Mouse (Mus musculus): ENCODE data around the gene Zpbp2. TPM values are rescaled to one million over a fixed set of nuclear protein-coding genes. Genes with fewer than 3 reads are reported as not detected.

Gene Zpbp2
- polyA plus RNA-seq (2012; rRNA removed; ENCODE audit: low replicate concordance), result 0.43 and 0.88 TPM in 2 replicates

GRCm38 (mm10) chr11:98550975-98551828, at the start of gene Zpbp2:
Gene Zpbp2, plus strand, starts transcription at chr11:98551097.

DNA sequence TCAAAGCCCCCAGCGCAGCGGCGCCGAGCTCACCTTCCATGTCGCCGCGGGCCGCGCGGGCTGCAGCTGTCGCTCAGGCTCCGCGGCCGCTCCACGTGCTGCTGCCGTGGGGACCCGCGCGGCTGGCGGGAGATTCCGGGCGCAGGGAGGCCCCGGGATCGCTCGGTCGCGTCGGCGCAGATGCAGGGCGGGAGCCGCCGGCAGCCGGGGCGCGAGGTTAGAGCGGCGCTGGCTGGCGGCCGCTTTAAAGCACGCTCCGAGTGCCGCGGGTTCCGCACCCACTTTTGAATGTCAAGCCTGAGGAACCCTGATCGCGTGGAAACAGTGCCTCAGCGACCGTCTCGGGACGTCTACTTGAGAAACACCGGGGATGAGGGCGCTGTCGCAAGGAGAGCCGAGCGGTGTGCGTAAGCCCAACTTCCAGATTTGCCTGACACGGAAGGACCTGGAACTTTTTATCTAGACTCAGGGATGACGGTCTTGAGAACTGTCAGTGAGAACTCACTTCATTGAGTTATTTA, 5.1 kb upstream of the Zpbp2 start, which contains the start of gene Ikzf3:
TSS of gene Ikzf3 (minus strand) at position 321 of the 521 bp plus-strand sequence.

DNA sequence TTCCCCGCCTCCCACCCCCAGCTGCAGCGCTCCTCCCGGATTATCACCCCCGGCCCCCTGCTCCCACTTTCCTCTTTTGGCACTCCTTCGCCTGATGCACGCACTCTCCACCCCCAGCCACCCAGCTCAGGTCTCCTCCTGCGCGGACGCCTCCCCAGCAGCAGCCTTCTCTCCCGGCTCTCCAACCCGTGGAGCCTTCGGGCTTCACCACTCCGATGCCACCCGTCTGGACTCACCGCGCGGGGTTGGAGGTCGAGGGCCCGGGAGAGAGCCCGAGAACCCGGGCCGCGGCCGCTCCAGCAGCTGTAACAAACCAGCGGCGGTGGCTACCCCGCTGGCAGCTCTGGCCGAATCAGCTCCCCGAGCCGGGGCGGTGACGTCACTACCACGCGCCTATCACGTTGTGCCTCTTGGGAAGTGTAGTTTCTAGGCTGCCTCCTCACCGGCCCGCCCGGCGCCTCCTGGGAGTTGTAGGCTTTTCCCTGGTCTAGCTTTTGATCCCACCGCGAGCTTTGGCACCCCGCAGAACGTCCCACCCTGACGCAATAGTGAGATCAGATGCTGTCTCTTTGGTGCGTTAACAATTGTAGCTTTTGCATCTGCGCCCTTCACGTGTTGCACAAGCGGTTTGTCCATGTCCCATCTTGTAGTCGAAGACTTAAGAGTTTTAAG, 36.1 kb downstream of the Zpbp2 start, which contains the start of gene Ormdl3:
TSS of gene Ormdl3 (minus strand) at position 477 of the 672 bp plus-strand sequence.

GRCm38 (mm10) chr11:98597991-98598390, 47.1 kb downstream of the Zpbp2 start, which contains the start of gene Lrrc3c:
Gene Lrrc3c, plus strand, starts transcription at chr11:98598291.

Other genes with a start within 250 kb of the Zpbp2 start
- gene Neurod2, start 221.4 kb upstream of the Zpbp2 start, polyA plus RNA-seq (2012; rRNA removed; ENCODE audit: low replicate concordance), result not detected in 2 replicates
- 1.8 and 2.0 TPM in 2 replicates for gene Ppp1r1b, start 202.7 kb upstream of the Zpbp2 start, polyA plus RNA-seq (2012; rRNA removed; ENCODE audit: low replicate concordance)
- gene Stard3, start 192.7 kb upstream of the Zpbp2 start, polyA plus RNA-seq (2012; rRNA removed; ENCODE audit: low replicate concordance), result 88.0 and 123 TPM in 2 replicates
- 0.53 and 504 TPM in 2 replicates for gene Tcap, start 167.3 kb upstream of the Zpbp2 start, polyA plus RNA-seq (2012; rRNA removed; ENCODE audit: low replicate concordance)
- gene Pnmt, start 164.6 kb upstream of the Zpbp2 start, polyA plus RNA-seq (2012; rRNA removed; ENCODE audit: low replicate concordance), result 0.20 TPM in 1 of 2 replicates, not detected in the other
- gene Pgap3, start 150.6 kb upstream of the Zpbp2 start, polyA plus RNA-seq (2012; rRNA removed; ENCODE audit: low replicate concordance), result 21.3 and 24.6 TPM in 2 replicates
- gene Erbb2, start 138.6 kb upstream of the Zpbp2 start, polyA plus RNA-seq (2012; rRNA removed; ENCODE audit: low replicate concordance), result 22.4 and 29.5 TPM in 2 replicates
- 48.3 and 68.1 TPM in 2 replicates for gene Mien1, start 112.1 kb upstream of the Zpbp2 start, polyA plus RNA-seq (2012; rRNA removed; ENCODE audit: low replicate concordance)
- gene Grb7, start 104.7 kb upstream of the Zpbp2 start, polyA plus RNA-seq (2012; rRNA removed; ENCODE audit: low replicate concordance), result 29.3 and 38.8 TPM in 2 replicates
- gene Ikzf3, start 5.1 kb upstream of the Zpbp2 start, polyA plus RNA-seq (2012; rRNA removed; ENCODE audit: low replicate concordance), result 19.7 and 38.8 TPM in 2 replicates
- 218 and 235 TPM in 2 replicates for gene Ormdl3, start 36.3 kb downstream of the Zpbp2 start, polyA plus RNA-seq (2012; rRNA removed; ENCODE audit: low replicate concordance)
- gene Lrrc3c, start 47.2 kb downstream of the Zpbp2 start, polyA plus RNA-seq (2012; rRNA removed; ENCODE audit: low replicate concordance), result not detected in 2 replicates
- gene Gm12355, start 74.6 kb downstream of the Zpbp2 start, polyA plus RNA-seq (2012; rRNA removed; ENCODE audit: low replicate concordance), result not detected in 2 replicates
- gene Gsdma3, start 75.3 kb downstream of the Zpbp2 start, polyA plus RNA-seq (2012; rRNA removed; ENCODE audit: low replicate concordance), result 0.52 TPM in 1 of 2 replicates, not detected in the other
- gene Gsdma2, start 95.7 kb downstream of the Zpbp2 start, polyA plus RNA-seq (2012; rRNA removed; ENCODE audit: low replicate concordance), result not detected in 2 replicates
- 0.05 and 0.52 TPM in 2 replicates for gene Gsdma, start 113.3 kb downstream of the Zpbp2 start, polyA plus RNA-seq (2012; rRNA removed; ENCODE audit: low replicate concordance)
- gene Psmd3, start 131.5 kb downstream of the Zpbp2 start, polyA plus RNA-seq (2012; rRNA removed; ENCODE audit: low replicate concordance), result 169 and 195 TPM in 2 replicates
- gene Csf3, start 150.2 kb downstream of the Zpbp2 start, polyA plus RNA-seq (2012; rRNA removed; ENCODE audit: low replicate concordance), result 1.1 and 1.7 TPM in 2 replicates
- 75.8 and 98.2 TPM in 2 replicates for gene Med24, start 178.3 kb downstream of the Zpbp2 start, polyA plus RNA-seq (2012; rRNA removed; ENCODE audit: low replicate concordance)
- gene Thra, start 189.5 kb downstream of the Zpbp2 start, polyA plus RNA-seq (2012; rRNA removed; ENCODE audit: low replicate concordance), result 88.4 and 134 TPM in 2 replicates
- gene Nr1d1, start 224.2 kb downstream of the Zpbp2 start, polyA plus RNA-seq (2012; rRNA removed; ENCODE audit: low replicate concordance), result 163 and 226 TPM in 2 replicates
- gene Msl1, start 244.4 kb downstream of the Zpbp2 start, polyA plus RNA-seq (2012; rRNA removed; ENCODE audit: low replicate concordance), result 38.4 and 55.7 TPM in 2 replicates

Measured in mammary gland, adult 2 months (tissue).